Mouse (Mus musculus): ENCODE measurements around the gene Prkg1. TPM values are rescaled to one million over a fixed set of nuclear protein-coding genes. Genes with fewer than 3 reads are reported as not detected.
"Not testable (repeated sequence)": the region's sequence is repeated elsewhere in the genome, so short reads cannot be mapped to it uniquely, and the experiment has no call there.

Prkg1 gene
- polyA plus RNA-seq, 1 experiment from 2014 or later, result 3.2 TPM

DNA sequence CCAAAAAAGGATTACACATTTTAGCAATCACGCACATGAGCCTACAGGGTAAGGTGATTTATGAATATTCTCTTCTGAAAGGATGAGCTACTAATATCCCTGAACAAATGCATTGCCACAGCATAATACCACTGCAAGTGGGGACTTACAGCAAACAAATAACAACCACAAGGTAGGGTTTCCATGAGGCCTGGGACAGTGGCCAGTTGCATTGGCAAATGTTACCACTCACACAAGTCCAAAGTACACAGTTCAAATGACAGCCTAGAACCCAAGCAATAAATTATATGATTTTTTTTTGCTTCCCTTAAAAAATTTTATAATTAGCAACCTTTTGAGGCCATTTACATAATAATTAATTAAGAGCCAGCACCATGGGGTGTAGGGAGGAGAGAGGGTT lies 395.7 kb downstream of the Prkg1 start:
- no peak overlapping the region for H3K4me2 ChIP-seq (ENCODE audit: low read length)
- H3K27ac ChIP-seq (ENCODE audit: low read length), result no peak overlapping the region
- no peak overlapping the region for H3K4me3 ChIP-seq (replicated peaks; ENCODE audit: low read length)
- H3K4me1 ChIP-seq (replicated peaks; ENCODE audit: control insufficient read depth, insufficient read depth, low read length), result no peaks in the 10 kb centered on the region
- H3K36me3 ChIP-seq (ENCODE audit: control insufficient read depth, insufficient read depth), result no peaks in the 10 kb centered on the region
- H3K9me3 ChIP-seq (ENCODE audit: control insufficient read depth, low read length), result no peaks in the 10 kb centered on the region
- 93% methylated on average over 1 of the region's 1 CpGs for WGBS
- H3K27me3 ChIP-seq (replicated peaks; ENCODE audit: control insufficient read depth, insufficient read depth, low read length), result no peaks in the 10 kb centered on the region
- H3K9ac ChIP-seq (replicated peaks; ENCODE audit: low read depth, low read length), result no peak overlapping the region
- ATAC-seq, result no peak

DNA sequence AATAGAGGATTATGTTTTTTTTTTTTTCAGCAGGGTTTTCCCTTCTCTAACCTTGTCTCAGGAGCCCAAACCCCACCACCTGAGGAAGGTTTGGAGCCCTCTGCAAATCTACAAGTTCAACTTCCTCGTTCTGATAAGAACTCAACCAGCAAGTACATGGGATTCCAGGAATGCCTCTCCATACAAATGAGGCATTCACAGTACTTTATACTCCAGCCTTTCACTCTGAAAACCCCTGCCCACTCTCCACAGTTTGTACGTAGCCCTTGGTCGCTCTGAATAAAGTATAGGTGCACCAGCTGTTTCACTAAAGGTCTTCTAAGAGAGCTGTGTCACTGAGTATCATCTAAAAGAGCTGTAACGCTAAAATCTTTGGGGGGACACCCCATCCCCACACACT lies 402.8 kb downstream of the Prkg1 start:
- no peaks in the 10 kb centered on the region for H3K9me3 ChIP-seq (ENCODE audit: control insufficient read depth, low read length)
- no peak for ATAC-seq
- no peak overlapping the region for H3K4me3 ChIP-seq (replicated peaks; ENCODE audit: low read length)
- no peak overlapping the region for H3K4me2 ChIP-seq (ENCODE audit: low read length)
- H3K27me3 ChIP-seq (replicated peaks; ENCODE audit: control insufficient read depth, insufficient read depth, low read length), result no peaks in the 10 kb centered on the region
- H3K27ac ChIP-seq (ENCODE audit: low read length), result no peak overlapping the region
- H3K4me1 ChIP-seq (replicated peaks; ENCODE audit: control insufficient read depth, insufficient read depth, low read length), result peaks cover 8% of the 10 kb centered on the region
- H3K9ac ChIP-seq (replicated peaks; ENCODE audit: low read depth, low read length), result no peak overlapping the region
- WGBS, result 67% methylated on average over 4 of the region's 4 CpGs
- no peaks in the 10 kb centered on the region for H3K36me3 ChIP-seq (ENCODE audit: control insufficient read depth, insufficient read depth)

GRCm38 (mm10) chr19:31361575-31361974 lies 403.3 kb downstream of the Prkg1 start:
- Histone ChIP-seq H3K4me2 (ENCODE audit: low read length) (no peak overlapping the region), H3K27me3 (replicated peaks; ENCODE audit: control insufficient read depth, insufficient read depth, low read length) (no peaks in the 10 kb centered on the region), H3K27ac (ENCODE audit: low read length) (no peak overlapping the region), H3K4me3 (replicated peaks; ENCODE audit: low read length) (no peak overlapping the region), H3K36me3 (ENCODE audit: control insufficient read depth, insufficient read depth) (no peaks in the 10 kb centered on the region), H3K9me3 (ENCODE audit: control insufficient read depth, low read length) (no peaks in the 10 kb centered on the region), H3K9ac (replicated peaks; ENCODE audit: low read depth, low read length) (no peak overlapping the region), H3K4me1 (replicated peaks; ENCODE audit: control insufficient read depth, insufficient read depth, low read length) (peaks cover 8% of the 10 kb centered on the region)
- no peak for ATAC-seq
- 36% methylated on average over 5 of the region's 5 CpGs for WGBS

DNA sequence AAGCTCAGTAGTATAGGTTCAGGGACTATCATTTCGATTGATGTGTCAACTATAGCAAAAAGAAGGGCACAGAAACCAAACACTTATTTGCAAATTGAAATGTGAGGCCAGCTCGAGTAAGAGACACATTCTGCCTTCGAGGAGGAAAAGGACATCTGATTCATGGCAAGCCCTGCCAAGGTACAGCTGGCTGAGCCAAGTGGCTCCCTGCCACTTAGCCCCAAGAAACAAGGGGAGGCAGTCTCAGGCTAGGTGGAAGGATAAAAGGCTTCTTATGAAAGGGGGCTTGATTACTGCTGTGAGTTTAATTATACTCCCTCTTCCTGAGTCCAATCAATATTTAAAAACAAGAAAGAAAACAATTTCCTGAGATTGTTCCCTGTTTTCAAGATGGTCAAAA lies 403.7 kb downstream of the Prkg1 start:
- H3K27ac ChIP-seq (ENCODE audit: low read length), result no peak overlapping the region
- no peak overlapping the region for H3K9ac ChIP-seq (replicated peaks; ENCODE audit: low read depth, low read length)
- no peaks in the 10 kb centered on the region for H3K9me3 ChIP-seq (ENCODE audit: control insufficient read depth, low read length)
- no peaks in the 10 kb centered on the region for H3K36me3 ChIP-seq (ENCODE audit: control insufficient read depth, insufficient read depth)
- H3K27me3 ChIP-seq (replicated peaks; ENCODE audit: control insufficient read depth, insufficient read depth, low read length), result no peaks in the 10 kb centered on the region
- WGBS, result 34% methylated on average over 3 of the region's 3 CpGs
- peak; percentile 89 for ATAC-seq
- no peak overlapping the region for H3K4me2 ChIP-seq (ENCODE audit: low read length)
- no peak overlapping the region for H3K4me3 ChIP-seq (replicated peaks; ENCODE audit: low read length)
- H3K4me1 ChIP-seq (replicated peaks; ENCODE audit: control insufficient read depth, insufficient read depth, low read length), result peaks cover 8% of the 10 kb centered on the region

- H3K4me3 ChIP-seq (replicated peaks; ENCODE audit: low read length), result no peak overlapping the region
- H3K9ac ChIP-seq (replicated peaks; ENCODE audit: low read depth, low read length), result no peak overlapping the region
- H3K9me3 ChIP-seq (ENCODE audit: control insufficient read depth, low read length), result no peaks in the 10 kb centered on the region
- no peak overlapping the region for H3K4me2 ChIP-seq (ENCODE audit: low read length)
- 78% methylated on average over 1 of the region's 1 CpGs for WGBS
- no peak overlapping the region for H3K27ac ChIP-seq (ENCODE audit: low read length)
- no peaks in the 10 kb centered on the region for H3K4me1 ChIP-seq (replicated peaks; ENCODE audit: control insufficient read depth, insufficient read depth, low read length)
- ATAC-seq, result no peak
- no peaks in the 10 kb centered on the region for H3K27me3 ChIP-seq (replicated peaks; ENCODE audit: control insufficient read depth, insufficient read depth, low read length)
- H3K36me3 ChIP-seq (ENCODE audit: control insufficient read depth, insufficient read depth), result no peaks in the 10 kb centered on the region
These were observed 409.9 kb downstream of the Prkg1 start for GRCm38 (mm10) chr19:31354959-31355358.

DNA sequence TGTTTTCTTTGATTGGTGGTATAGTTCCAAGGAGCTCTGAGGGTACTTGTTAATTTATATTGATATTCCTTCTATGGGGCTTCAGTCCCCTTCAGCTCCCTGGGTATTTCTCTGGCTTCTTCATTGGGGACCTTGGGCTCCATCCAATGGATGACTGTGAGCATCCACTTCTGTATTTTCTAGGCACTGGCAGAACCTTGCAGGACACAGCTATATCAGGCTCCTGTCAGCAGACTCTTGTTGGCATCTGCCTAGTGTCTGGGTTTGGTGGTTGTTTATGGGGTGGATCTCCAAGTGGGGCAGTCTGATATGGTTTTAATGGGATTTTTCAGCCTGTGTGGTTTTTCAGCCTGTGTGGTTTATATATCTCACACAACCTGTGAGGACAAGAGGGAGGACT lies 412.0 kb downstream of the Prkg1 start:
- H3K27ac ChIP-seq (ENCODE audit: low read length), result not testable (repeated sequence)

GRCm38 (mm10) chr19:31351796-31352195 lies 413.0 kb downstream of the Prkg1 start:
- Histone ChIP-seq H3K4me1 (replicated peaks; ENCODE audit: control insufficient read depth, insufficient read depth, low read length) (no peaks in the 10 kb centered on the region), H3K4me3 (replicated peaks; ENCODE audit: low read length) (no peak overlapping the region), H3K9ac (replicated peaks; ENCODE audit: low read depth, low read length) (no peak overlapping the region), H3K9me3 (ENCODE audit: control insufficient read depth, low read length) (no peaks in the 10 kb centered on the region), H3K36me3 (ENCODE audit: control insufficient read depth, insufficient read depth) (no peaks in the 10 kb centered on the region), H3K27ac (ENCODE audit: low read length) (no peak overlapping the region), H3K27me3 (replicated peaks; ENCODE audit: control insufficient read depth, insufficient read depth, low read length) (no peaks in the 10 kb centered on the region), H3K4me2 (ENCODE audit: low read length) (no peak overlapping the region)
- no peak for ATAC-seq
- 22% methylated on average over 3 of the region's 3 CpGs for WGBS

More for the DNA sequence above, 412.0 kb downstream of the Prkg1 start:
- not testable (repeated sequence) for ATAC-seq; H3K9me3 ChIP-seq (ENCODE audit: control insufficient read depth, low read length); H3K9ac ChIP-seq (replicated peaks; ENCODE audit: low read depth, low read length); H3K4me2 ChIP-seq (ENCODE audit: low read length); H3K36me3 ChIP-seq (ENCODE audit: control insufficient read depth, insufficient read depth); H3K4me3 ChIP-seq (replicated peaks; ENCODE audit: low read length); H3K4me1 ChIP-seq (replicated peaks; ENCODE audit: control insufficient read depth, insufficient read depth, low read length); H3K27me3 ChIP-seq (replicated peaks; ENCODE audit: control insufficient read depth, insufficient read depth, low read length)

DNA sequence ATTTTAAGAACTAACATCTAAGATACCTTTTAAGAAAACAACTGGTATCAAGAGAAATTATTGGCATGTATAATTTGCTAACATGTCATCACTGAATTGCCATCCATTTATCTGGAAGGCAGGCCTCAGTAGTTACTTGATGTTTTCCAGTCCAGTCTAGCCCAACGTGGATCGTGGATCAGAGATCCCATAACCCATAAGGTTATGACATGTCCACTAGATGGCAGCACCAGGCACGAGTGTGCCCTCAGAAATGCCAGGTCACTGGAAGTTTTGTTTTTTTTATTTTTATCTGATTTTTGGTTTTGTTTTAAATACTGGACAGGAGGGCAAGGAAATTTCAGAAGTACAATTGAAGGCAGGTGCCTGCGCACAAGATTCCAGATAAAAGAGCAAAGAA lies 422.7 kb downstream of the Prkg1 start:
- WGBS, result 26% methylated on average over 4 of the region's 4 CpGs
- ATAC-seq, result no peak
- Histone ChIP-seq H3K4me2 (ENCODE audit: low read length) (no peak overlapping the region), H3K9ac (replicated peaks; ENCODE audit: low read depth, low read length) (no peak overlapping the region), H3K4me3 (replicated peaks; ENCODE audit: low read length) (no peak overlapping the region), H3K9me3 (ENCODE audit: control insufficient read depth, low read length) (no peaks in the 10 kb centered on the region), H3K36me3 (ENCODE audit: control insufficient read depth, insufficient read depth) (no peaks in the 10 kb centered on the region), H3K4me1 (replicated peaks; ENCODE audit: control insufficient read depth, insufficient read depth, low read length) (no peaks in the 10 kb centered on the region), H3K27me3 (replicated peaks; ENCODE audit: control insufficient read depth, insufficient read depth, low read length) (no peaks in the 10 kb centered on the region), H3K27ac (ENCODE audit: low read length) (no peak overlapping the region)

- H3K27ac ChIP-seq (ENCODE audit: low read length), result no peak overlapping the region
- 63% methylated on average over 1 of the region's 1 CpGs for WGBS
- H3K4me1 ChIP-seq (replicated peaks; ENCODE audit: control insufficient read depth, insufficient read depth, low read length), result no peaks in the 10 kb centered on the region
- ATAC-seq, result no peak
- no peak overlapping the region for H3K9ac ChIP-seq (replicated peaks; ENCODE audit: low read depth, low read length)
- H3K4me3 ChIP-seq (replicated peaks; ENCODE audit: low read length), result no peak overlapping the region
- no peaks in the 10 kb centered on the region for H3K36me3 ChIP-seq (ENCODE audit: control insufficient read depth, insufficient read depth)
- no peaks in the 10 kb centered on the region for H3K9me3 ChIP-seq (ENCODE audit: control insufficient read depth, low read length)
- no peaks in the 10 kb centered on the region for H3K27me3 ChIP-seq (replicated peaks; ENCODE audit: control insufficient read depth, insufficient read depth, low read length)
- no peak overlapping the region for H3K4me2 ChIP-seq (ENCODE audit: low read length)
These were observed 423.9 kb downstream of the Prkg1 start for GRCm38 (mm10) chr19:31340898-31341297.

- ATAC-seq, result no peak
- Histone ChIP-seq H3K9ac (replicated peaks; ENCODE audit: low read depth, low read length) (no peak overlapping the region), H3K36me3 (ENCODE audit: control insufficient read depth, insufficient read depth) (no peaks in the 10 kb centered on the region)
These were observed 426.3 kb downstream of the Prkg1 start for GRCm38 (mm10) chr19:31338355-31339101.

More at GRCm38 (mm10) chr19:31338355-31339101, 426.3 kb downstream of the Prkg1 start:
- no peaks in the 10 kb centered on the region for H3K4me1 ChIP-seq (replicated peaks; ENCODE audit: control insufficient read depth, insufficient read depth, low read length)
- no peaks in the 10 kb centered on the region for H3K9me3 ChIP-seq (ENCODE audit: control insufficient read depth, low read length)
- 47% methylated on average over 5 of the region's 5 CpGs for WGBS
- no peaks in the 10 kb centered on the region for H3K27me3 ChIP-seq (replicated peaks; ENCODE audit: control insufficient read depth, insufficient read depth, low read length)
- H3K4me3 ChIP-seq (replicated peaks; ENCODE audit: low read length), result no peak overlapping the region
- no peak overlapping the region for H3K27ac ChIP-seq (ENCODE audit: low read length)
- no peak overlapping the region for H3K4me2 ChIP-seq (ENCODE audit: low read length)
